Mouse (Mus musculus): Measurements from ENCODE around the gene Ldlrad2. TPM values are rescaled to one million over a fixed set of nuclear protein-coding genes. Genes with fewer than 3 reads are reported as not detected.
"Not testable (repeated sequence)": the region's sequence is repeated elsewhere in the genome, so short reads cannot be mapped to it uniquely, and the experiment has no call there.

Ldlrad2 gene
- polyA plus RNA-seq, 1 experiment from 2014 or later = not detected

- 81% methylated on average over 3 of the region's 3 CpGs for WGBS
- no peaks in the 10 kb centered on the region for H3K36me3 ChIP-seq
- no peak overlapping the region for H3K27ac ChIP-seq
- no peaks in the 10 kb centered on the region for H3K9me3 ChIP-seq
- peaks cover 4% of the 10 kb centered on the region; the same call in 1 of the 2 replicates for H3K4me1 ChIP-seq
- DNase-seq (ENCODE audit: low spot score) = no peak
- peaks cover 11% of the 10 kb centered on the region; the same call in 1 of the 2 replicates for H3K27me3 ChIP-seq (ENCODE audit: insufficient read depth, poor library complexity, severe bottlenecking)
- H3K4me3 ChIP-seq = no peak overlapping the region
These were observed 15.2 kb upstream of the Ldlrad2 start for GRCm38 (mm10) chr4:137589586-137589985.

GRCm38 (mm10) chr4:137589095-137589494 is 14.7 kb upstream of the Ldlrad2 start:
- H3K36me3 ChIP-seq; DNase-seq (ENCODE audit: low spot score); H3K27ac ChIP-seq; H3K9me3 ChIP-seq; H3K4me1 ChIP-seq; H3K4me3 ChIP-seq: not testable (repeated sequence)
- peaks cover 11% of the 10 kb centered on the region; the same call in 1 of the 2 replicates for H3K27me3 ChIP-seq (ENCODE audit: insufficient read depth, poor library complexity, severe bottlenecking)
- 82% methylated on average over 2 of the region's 3 CpGs for WGBS

GRCm38 (mm10) chr4:137581815-137582214 is 7.4 kb upstream of the Ldlrad2 start:
- H3K4me3 ChIP-seq = no peak overlapping the region
- DNase-seq (ENCODE audit: low spot score) = no peak
- H3K27ac ChIP-seq = no peak overlapping the region
- H3K36me3 ChIP-seq = no peaks in the 10 kb centered on the region
- peaks cover 11% of the 10 kb centered on the region for H3K4me1 ChIP-seq
- no peaks in the 10 kb centered on the region for H3K9me3 ChIP-seq
- H3K27me3 ChIP-seq (ENCODE audit: insufficient read depth, poor library complexity, severe bottlenecking) = peaks cover 40% of the 10 kb centered on the region
- WGBS = 41% methylated on average over 3 of the region's 3 CpGs

- peaks cover 11% of the 10 kb centered on the region for H3K4me1 ChIP-seq
- no peak for DNase-seq (ENCODE audit: low spot score)
- 61% methylated on average over 2 of the region's 2 CpGs for WGBS
- H3K9me3 ChIP-seq = no peaks in the 10 kb centered on the region
- peaks cover 39% of the 10 kb centered on the region for H3K27me3 ChIP-seq (ENCODE audit: insufficient read depth, poor library complexity, severe bottlenecking)
- no peak overlapping the region for H3K4me3 ChIP-seq
- no peaks in the 10 kb centered on the region for H3K36me3 ChIP-seq
- H3K27ac ChIP-seq = no peak overlapping the region
These were observed 5.9 kb upstream of the Ldlrad2 start for GRCm38 (mm10) chr4:137580299-137580698.

- no peaks in the 10 kb centered on the region for H3K9me3 ChIP-seq
- H3K4me1 ChIP-seq = peaks cover 11% of the 10 kb centered on the region
- H3K27me3 ChIP-seq (ENCODE audit: insufficient read depth, poor library complexity, severe bottlenecking) = peaks cover 39% of the 10 kb centered on the region
- H3K27ac ChIP-seq = no peak overlapping the region
- DNase-seq (ENCODE audit: low spot score) = no peak
- H3K36me3 ChIP-seq = no peaks in the 10 kb centered on the region
- 45% methylated on average over 4 of the region's 4 CpGs for WGBS
- H3K4me3 ChIP-seq = no peak overlapping the region
These were observed 5.4 kb upstream of the Ldlrad2 start for GRCm38 (mm10) chr4:137579789-137580188.

- peak; percentile 88 for DNase-seq (ENCODE audit: low spot score)
- Histone ChIP-seq H3K27ac (no peak overlapping the region; the same call in 1 of the 2 replicates), H3K36me3 (peaks cover 3% of the 10 kb centered on the region), H3K27me3 (ENCODE audit: insufficient read depth, poor library complexity, severe bottlenecking) (peaks cover 39% of the 10 kb centered on the region), H3K4me3 (peak overlapping the region; percentile 54), H3K4me1 (peaks cover 11% of the 10 kb centered on the region), H3K9me3 (no peaks in the 10 kb centered on the region)
- 4% methylated on average over 39 of the region's 39 CpGs for WGBS
These were observed 3.9 kb upstream of the Ldlrad2 start for GRCm38 (mm10) chr4:137578181-137578845.

GRCm38 (mm10) chr4:137577486-137577885 is 3.1 kb upstream of the Ldlrad2 start:
- DNase-seq (ENCODE audit: low spot score) = no peak
- 95% methylated on average over 12 of the region's 12 CpGs for whole genome bisulfite sequencing

GRCm38 (mm10) chr4:137569873-137570272 is 4.5 kb downstream of the Ldlrad2 start:
- H3K4me1 ChIP-seq = 0 out of 2 replicates have a peak, but pooled peaks cover 6% of the 10 kb centered on the region
- no peaks in the 10 kb centered on the region for H3K9me3 ChIP-seq
- no peak for DNase-seq (ENCODE audit: low spot score)
- no peaks in the 10 kb centered on the region for H3K27me3 ChIP-seq (ENCODE audit: insufficient read depth, poor library complexity, severe bottlenecking)
- H3K27ac ChIP-seq = no peak overlapping the region
- WGBS = 74% methylated on average over 9 of the region's 9 CpGs
- no peak overlapping the region for H3K4me3 ChIP-seq
- peaks cover 80% of the 10 kb centered on the region for H3K36me3 ChIP-seq

More at GRCm38 (mm10) chr4:137577486-137577885, 3.1 kb upstream of the Ldlrad2 start:
- H3K4me1 ChIP-seq = peaks cover 11% of the 10 kb centered on the region
- peaks cover 9% of the 10 kb centered on the region for H3K36me3 ChIP-seq
- H3K4me3 ChIP-seq = no peak overlapping the region
- H3K27me3 ChIP-seq (ENCODE audit: insufficient read depth, poor library complexity, severe bottlenecking) = peaks cover 39% of the 10 kb centered on the region
- H3K9me3 ChIP-seq = no peaks in the 10 kb centered on the region
- no peak overlapping the region for H3K27ac ChIP-seq

GRCm38 (mm10) chr4:137556673-137557210 is 17.6 kb downstream of the Ldlrad2 start:
- peaks cover 99% of the 10 kb centered on the region for H3K36me3 ChIP-seq
- no peaks in the 10 kb centered on the region for H3K27me3 ChIP-seq (ENCODE audit: insufficient read depth, poor library complexity, severe bottlenecking)
- no peak overlapping the region for H3K27ac ChIP-seq
- no peak for DNase-seq (ENCODE audit: low spot score)
- 90% methylated on average over 16 of the region's 16 CpGs for WGBS
- H3K9me3 ChIP-seq = no peaks in the 10 kb centered on the region
- H3K4me3 ChIP-seq = no peak overlapping the region
- no peaks in the 10 kb centered on the region for H3K4me1 ChIP-seq

GRCm38 (mm10) chr4:137553466-137553865 is 20.9 kb downstream of the Ldlrad2 start:
- Histone ChIP-seq H3K9me3 (no peaks in the 10 kb centered on the region), H3K27me3 (ENCODE audit: insufficient read depth, poor library complexity, severe bottlenecking) (no peaks in the 10 kb centered on the region), H3K4me1 (no peaks in the 10 kb centered on the region), H3K36me3 (peaks cover 100% of the 10 kb centered on the region), H3K27ac (no peak overlapping the region), H3K4me3 (no peak overlapping the region)
- no peak for DNase-seq (ENCODE audit: low spot score)
- whole genome bisulfite sequencing = 93% methylated on average over 17 of the region's 17 CpGs

- Histone ChIP-seq H3K27ac (no peak overlapping the region), H3K36me3 (peaks cover 100% of the 10 kb centered on the region), H3K4me3 (no peak overlapping the region), H3K9me3 (no peaks in the 10 kb centered on the region), H3K27me3 (ENCODE audit: insufficient read depth, poor library complexity, severe bottlenecking) (no peaks in the 10 kb centered on the region), H3K4me1 (no peaks in the 10 kb centered on the region)
- no peak for DNase-seq (ENCODE audit: low spot score)
- WGBS = 80% methylated on average over 5 of the region's 5 CpGs
These were observed 28.3 kb downstream of the Ldlrad2 start for GRCm38 (mm10) chr4:137546003-137546525.

- no peak overlapping the region for H3K27ac ChIP-seq
- no peak overlapping the region for H3K4me3 ChIP-seq
- H3K9me3 ChIP-seq = no peaks in the 10 kb centered on the region
- peaks cover 100% of the 10 kb centered on the region for H3K36me3 ChIP-seq
- H3K27me3 ChIP-seq (ENCODE audit: insufficient read depth, poor library complexity, severe bottlenecking) = no peaks in the 10 kb centered on the region
- WGBS = 93% methylated on average over 9 of the region's 9 CpGs
- H3K4me1 ChIP-seq = no peaks in the 10 kb centered on the region
- DNase-seq (ENCODE audit: low spot score) = no peak
These were observed 28.8 kb downstream of the Ldlrad2 start for GRCm38 (mm10) chr4:137545568-137545967.

GRCm38 (mm10) chr4:137542968-137543367 is 31.4 kb downstream of the Ldlrad2 start:
- no peaks in the 10 kb centered on the region for H3K4me1 ChIP-seq
- 78% methylated on average over 10 of the region's 10 CpGs for WGBS
- H3K9me3 ChIP-seq = no peaks in the 10 kb centered on the region
- peaks cover 100% of the 10 kb centered on the region for H3K36me3 ChIP-seq
- H3K4me3 ChIP-seq = no peak overlapping the region
- H3K27me3 ChIP-seq (ENCODE audit: insufficient read depth, poor library complexity, severe bottlenecking) = no peaks in the 10 kb centered on the region
- no peak for DNase-seq (ENCODE audit: low spot score)
- H3K27ac ChIP-seq = no peak overlapping the region

Measured in heart, embryonic 10.5 days (tissue).